Mouse (Mus musculus) small intestine, adult 2 months (tissue): ENCODE measurements at regions not wholly inside any gene's neighbourhood (a gene's known extent, or its start where the extent isn't known, plus 50 kb on each side); places are given as distances from the start of the nearest gene placed in this dataset.

Source experiments
- H3K27ac ChIP-seq: fragments of 200-500 bp; 2 replicates; pipeline ENCODE4 v1.5.1; 2012; ENCODE audit warnings: low read depth, low read length, control low read depth, inconsistent platforms; ENCODE audit not compliant: insufficient read depth
- H3K27me3 ChIP-seq: fragments of 200-500 bp; 2 replicates; pipeline ENCODE4 v1.6.1; 2012; ENCODE audit warnings: mild to moderate bottlenecking, moderate library complexity, low read length, inconsistent platforms; ENCODE audit not compliant: control insufficient read depth, insufficient read depth
- H3K36me3 ChIP-seq: fragments of 200-500 bp; 2 replicates; pipeline ENCODE4 v1.6.1; 2012; ENCODE audit warnings: mild to moderate bottlenecking, low read length, control low read depth, inconsistent platforms; ENCODE audit not compliant: control insufficient read depth, insufficient read depth
- H3K4me1 ChIP-seq: fragments of 200-500 bp; 2 replicates; pipeline ENCODE4 v1.6.1; 2012; ENCODE audit warnings: low read length, inconsistent platforms, mixed read lengths; ENCODE audit not compliant: control insufficient read depth, insufficient read depth, insufficient read length
- H3K4me3 ChIP-seq: fragments of 200-500 bp; 2 replicates; pipeline ENCODE4 v1.5.1; 2012; ENCODE audit warnings: low read depth, mild to moderate bottlenecking, control low read depth, inconsistent platforms, low read length, moderate library complexity
- CTCF ChIP-seq: fragments of 200-500 bp; IDR thresholded peaks from 2 replicates; pipeline ENCODE4 v1.5.1; 2012; ENCODE audit warnings: low read depth, mild to moderate bottlenecking, control low read depth, inconsistent platforms, low read length, moderate library complexity, mixed read lengths; ENCODE audit not compliant: insufficient replicate concordance, insufficient read length; ENCODE audit errors: extremely low read depth
- POLR2A ChIP-seq: fragments of 200-500 bp; IDR thresholded peaks from 2 replicates; pipeline ENCODE4 v1.6.1; 2012; ENCODE audit warnings: low read depth, mild to moderate bottlenecking, control low read depth, inconsistent platforms, low read length, moderate library complexity
- WGBS: fragments of 180-500 bp; shearing (Covaris S2); methylation state at CpG from one replicate; pipeline ENCODE4 v1.1.7; 2018; 5-methylcytosine and 5-hydroxymethylcytosine counted together

DNA sequence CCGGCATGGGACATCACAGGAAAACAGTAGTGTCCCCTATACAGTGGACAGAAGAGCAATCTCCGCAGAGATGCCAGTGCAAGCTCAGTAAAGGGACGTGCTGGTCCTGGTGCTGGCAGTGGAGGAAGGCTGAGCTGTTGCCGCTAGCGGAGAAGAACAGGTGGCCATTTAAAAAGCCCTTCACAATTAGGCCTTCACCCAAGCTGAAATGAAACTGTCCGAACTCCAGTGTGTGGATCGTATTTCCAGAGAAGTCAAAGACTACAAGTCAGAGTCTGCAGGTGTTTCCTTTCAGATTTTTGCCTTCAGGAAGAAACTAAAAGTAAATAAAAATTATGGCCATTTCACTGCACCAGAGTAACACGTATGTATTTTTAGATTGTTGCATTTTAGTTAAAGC, 364.2 kb upstream of the Prickle1 start:
- Histone ChIP-seq H3K27ac (no peak overlapping the region), H3K36me3 (no peaks in the 10 kb centered on the region), H3K4me1 (no peaks in the 10 kb centered on the region), H3K4me3 (no peak overlapping the region), H3K27me3 (no peaks in the 10 kb centered on the region)
- WGBS: 72% methylated on average over 8 of the region's 8 CpGs
- no peak for TF ChIP-seq POLR2A
- TF ChIP-seq CTCF: no peak

DNA sequence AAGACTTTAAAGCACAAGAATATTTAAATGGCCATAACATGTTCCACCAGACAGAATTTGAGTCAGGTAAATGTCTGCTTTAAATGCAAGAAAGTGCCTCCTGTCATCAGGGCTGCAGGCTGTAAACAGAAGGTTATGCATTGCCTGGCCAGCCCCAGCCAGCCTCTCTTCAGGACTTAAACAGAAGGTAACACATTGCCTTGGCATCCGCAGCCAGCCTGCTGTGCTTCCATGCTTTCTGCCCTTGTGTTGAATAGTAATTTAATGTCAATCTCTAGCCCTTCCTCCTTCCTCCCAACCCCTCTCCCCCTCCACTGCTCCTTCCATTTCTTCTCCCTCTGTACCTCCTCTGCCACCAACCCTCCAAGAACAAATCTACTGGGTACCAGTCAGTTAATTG, 362.4 kb upstream of the Prickle1 start:
- Histone ChIP-seq H3K27ac (no peak overlapping the region), H3K27me3 (no peaks in the 10 kb centered on the region), H3K36me3 (no peaks in the 10 kb centered on the region), H3K4me3 (no peak overlapping the region), H3K4me1 (no peaks in the 10 kb centered on the region)
- TF ChIP-seq CTCF (no peak), POLR2A (no peak)
- WGBS: 77% methylated on average over 1 of the region's 1 CpGs

DNA sequence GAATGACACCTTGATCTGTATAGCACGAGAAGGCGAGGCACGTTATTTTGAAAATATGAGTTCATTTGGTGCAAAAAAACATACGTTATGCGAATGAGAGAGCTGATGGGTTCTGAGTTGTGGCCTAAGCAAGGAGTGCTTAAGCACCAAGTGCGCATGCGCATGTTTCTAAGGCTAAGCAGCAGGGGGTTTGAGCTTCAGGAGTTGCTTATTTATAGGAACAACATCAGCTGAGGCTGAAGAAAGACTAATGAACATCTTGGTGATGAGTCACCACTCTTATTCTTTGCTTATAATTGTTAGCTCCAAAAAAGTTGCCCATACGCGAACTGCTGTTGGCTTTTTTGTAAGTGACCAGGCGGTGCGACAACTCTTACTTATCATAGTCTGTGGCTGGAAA, 361.1 kb upstream of the Prickle1 start:
- Histone ChIP-seq H3K36me3 (no peaks in the 10 kb centered on the region), H3K27ac (no peak overlapping the region), H3K4me3 (no peak overlapping the region), H3K27me3 (no peaks in the 10 kb centered on the region), H3K4me1 (no peaks in the 10 kb centered on the region)
- WGBS: 96% methylated on average over 11 of the region's 11 CpGs
- TF ChIP-seq POLR2A (no peak), CTCF (no peak)

DNA sequence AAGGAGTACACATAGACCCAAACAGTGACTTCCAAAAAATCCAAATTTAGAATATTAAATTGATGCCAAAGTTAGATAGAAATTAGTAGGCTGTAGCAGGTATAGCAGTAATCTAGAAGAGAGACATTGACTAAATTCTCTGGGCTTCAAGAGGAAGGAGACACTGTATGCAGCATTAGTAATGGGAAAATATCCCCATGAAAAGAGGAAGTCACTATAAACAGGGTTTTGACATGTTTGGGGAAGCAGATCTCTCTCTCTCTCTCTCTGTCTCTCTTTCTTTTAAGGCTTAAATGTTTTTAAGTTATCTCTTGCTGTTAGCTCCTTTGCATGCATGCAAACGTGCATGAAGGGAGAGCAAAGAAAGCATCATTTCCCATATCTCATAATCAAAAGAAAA, 357.9 kb upstream of the Prickle1 start:
- no peak overlapping the region for H3K4me3 ChIP-seq
- TF ChIP-seq CTCF: no peak
- no peak for TF ChIP-seq POLR2A
- no peaks in the 10 kb centered on the region for H3K4me1 ChIP-seq
- H3K27me3 ChIP-seq: no peaks in the 10 kb centered on the region
- H3K27ac ChIP-seq: no peak overlapping the region
- WGBS: 60% methylated on average over 1 of the region's 1 CpGs
- no peaks in the 10 kb centered on the region for H3K36me3 ChIP-seq

DNA sequence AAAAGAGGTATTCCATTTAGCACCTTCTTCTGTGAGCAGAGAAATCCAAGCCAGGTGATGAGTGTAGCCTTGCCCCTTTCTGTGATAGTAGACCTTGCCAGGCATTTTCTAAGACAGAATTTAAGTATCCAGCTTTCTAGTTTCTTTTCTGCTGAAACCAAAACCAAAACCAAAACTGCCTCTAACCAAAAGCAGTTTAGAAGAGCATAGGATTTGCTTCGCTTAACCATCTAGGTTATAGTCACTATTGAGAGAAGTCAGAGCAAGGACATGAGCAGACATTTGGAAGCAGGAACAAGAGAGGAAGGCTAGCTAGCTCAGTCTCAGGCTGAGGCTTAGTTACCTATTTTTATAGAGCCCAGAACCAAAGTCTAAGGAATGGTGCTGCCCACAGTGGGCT, 354.8 kb upstream of the Prickle1 start:
- Histone ChIP-seq H3K27ac (no peak overlapping the region), H3K4me3 (no peak overlapping the region), H3K27me3 (no peaks in the 10 kb centered on the region), H3K4me1 (no peaks in the 10 kb centered on the region), H3K36me3 (no peaks in the 10 kb centered on the region)
- whole genome bisulfite sequencing: 65% methylated on average over 1 of the region's 1 CpGs
- TF ChIP-seq POLR2A (no peak), CTCF (no peak)

DNA sequence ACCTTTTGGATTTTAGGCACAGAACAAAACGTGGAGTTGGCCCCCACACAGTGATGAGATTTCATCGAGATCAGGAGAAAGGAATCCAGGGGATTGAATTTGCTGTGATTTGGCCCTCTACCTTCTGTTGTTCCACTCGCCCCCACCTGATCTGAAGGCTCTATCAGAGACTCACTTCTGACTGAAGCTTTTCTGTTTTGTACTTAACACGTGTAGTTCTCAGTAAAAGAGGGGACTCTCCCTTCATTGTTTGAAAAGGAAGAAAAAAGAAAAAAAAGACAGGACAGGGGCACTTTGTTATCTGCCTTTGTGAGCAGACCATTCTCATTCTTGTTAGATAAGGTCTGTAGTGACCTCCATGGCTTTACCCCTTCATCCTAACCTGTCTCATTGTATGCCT, 353.2 kb upstream of the Prickle1 start:
- Histone ChIP-seq H3K27ac (no peak overlapping the region), H3K4me3 (no peak overlapping the region), H3K4me1 (no peaks in the 10 kb centered on the region), H3K27me3 (no peaks in the 10 kb centered on the region), H3K36me3 (no peaks in the 10 kb centered on the region)
- TF ChIP-seq CTCF: no peak
- WGBS: 53% methylated on average over 4 of the region's 4 CpGs

DNA sequence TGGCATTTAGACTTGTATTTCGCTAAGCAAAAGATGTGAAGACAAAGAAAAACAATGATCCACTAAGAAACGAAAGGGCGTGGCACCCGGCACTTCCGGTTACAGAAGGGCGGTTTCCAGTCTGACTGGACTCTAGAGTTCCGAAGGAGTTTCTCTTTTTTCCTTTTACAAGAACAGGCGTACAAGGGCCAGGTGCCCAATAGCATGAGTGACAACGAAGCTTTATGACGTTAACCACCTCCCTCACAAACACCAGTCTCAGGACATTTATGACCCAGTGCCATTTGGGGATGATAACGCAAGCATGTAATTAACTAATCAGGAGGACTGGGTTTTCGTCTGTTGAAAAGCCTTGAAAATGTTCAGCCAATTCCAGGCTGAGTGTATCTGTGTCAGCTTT, 347.9 kb upstream of the Prickle1 start:
- no peaks in the 10 kb centered on the region for H3K36me3 ChIP-seq
- 51% methylated on average over 12 of the region's 12 CpGs for WGBS
- H3K4me1 ChIP-seq: no peaks in the 10 kb centered on the region

DNA sequence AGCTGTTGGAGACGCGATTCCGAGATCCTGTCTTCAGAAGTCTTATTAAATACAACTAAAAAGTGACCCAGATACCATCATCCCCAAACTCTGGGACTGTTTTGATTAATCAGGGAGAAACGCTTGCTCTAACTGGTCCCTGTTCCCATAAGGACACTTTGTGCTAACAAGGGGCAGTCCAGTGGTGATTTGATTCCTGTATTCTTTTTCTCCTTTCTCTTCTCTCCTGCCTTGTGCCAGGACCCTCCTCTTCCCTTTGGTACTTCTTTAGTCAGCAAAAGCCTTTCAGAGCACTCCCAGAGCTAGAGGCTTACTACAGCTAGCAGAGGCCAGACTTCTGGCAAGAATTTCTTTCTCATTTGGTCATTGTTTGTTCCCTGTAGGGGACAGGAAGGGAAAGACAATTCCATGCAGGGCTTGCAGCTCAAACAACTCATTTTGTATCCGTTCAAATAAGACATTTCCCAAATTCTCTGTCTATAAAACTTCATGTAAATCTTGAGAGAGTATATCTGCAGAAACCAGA, 337.3 kb upstream of the Prickle1 start:
- Histone ChIP-seq H3K27me3 (no peaks in the 10 kb centered on the region), H3K4me3 (no peak overlapping the region), H3K4me1 (no peaks in the 10 kb centered on the region), H3K36me3 (no peaks in the 10 kb centered on the region), H3K27ac (no peak overlapping the region)
- TF ChIP-seq CTCF (no peak), POLR2A (no peak)
- 53% methylated on average over 5 of the region's 5 CpGs for WGBS

More for the DNA sequence above, 347.9 kb upstream of the Prickle1 start:
- Histone ChIP-seq H3K4me3 (no peak overlapping the region), H3K27me3 (no peaks in the 10 kb centered on the region), H3K27ac (no peak overlapping the region)
- TF ChIP-seq CTCF (no peak), POLR2A (no peak)
